Mouse (Mus musculus): ENCODE measurements around the gene CK137956. TPM values are rescaled to one million over a fixed set of nuclear protein-coding genes. Genes with fewer than 3 reads are reported as not detected.

CK137956 gene
- polyA plus RNA-seq (2016; fragmentation: Nextera tagmentation; extraction: Ambion mirVana), result not detected in 2 replicates

DNA sequence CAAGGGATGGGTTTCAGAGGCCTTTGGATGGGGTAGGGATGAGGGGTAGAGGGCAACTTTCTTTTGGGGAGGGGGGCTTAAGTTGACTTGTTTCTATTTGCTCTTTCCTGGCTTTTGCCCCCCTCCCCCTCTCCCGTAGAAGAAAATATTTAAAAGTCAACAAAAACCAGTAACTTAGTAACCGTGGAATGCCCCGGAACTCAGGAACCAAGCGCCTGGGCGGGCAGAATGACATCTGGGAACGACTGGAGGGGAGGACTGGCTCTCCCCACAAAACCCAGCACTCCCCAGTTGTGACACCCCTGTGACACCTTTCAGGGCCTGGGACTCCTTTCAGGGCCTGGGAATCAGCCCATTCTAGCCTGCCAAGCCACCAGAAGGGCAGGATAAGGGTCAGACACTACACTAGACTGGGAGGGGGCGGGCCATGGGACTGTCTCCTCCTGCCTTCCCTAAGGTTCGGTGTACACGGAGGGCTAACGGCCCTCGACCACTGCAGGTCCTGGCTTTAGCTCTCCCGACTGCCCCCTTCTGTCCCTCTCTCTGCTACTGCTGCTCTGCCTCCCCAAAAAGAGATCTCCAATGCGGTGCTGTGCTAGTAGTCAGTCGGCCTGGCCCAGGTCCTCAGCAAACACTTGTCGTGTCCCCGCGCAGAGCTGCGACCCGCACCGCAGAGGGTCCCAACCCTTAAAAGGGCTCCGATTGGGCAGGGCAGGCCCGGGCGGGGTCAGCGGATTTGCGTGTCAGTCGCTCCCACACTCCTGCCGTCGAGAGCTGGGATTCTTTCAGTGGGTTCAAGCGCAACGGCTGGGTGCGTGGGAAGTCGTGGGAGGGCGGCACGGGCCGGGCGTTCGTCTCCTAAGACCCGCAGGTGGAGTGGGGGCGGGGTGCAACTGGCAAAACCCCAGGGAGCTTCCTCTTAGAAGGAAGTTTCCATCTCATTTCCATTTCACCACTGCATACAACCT lies at the start of gene CK137956:
Gene CK137956, minus strand, starts transcription at position 51 of the 968 bp plus-strand sequence.
- peaks cover 63% of the 10 kb centered on the region for H3K27me3 ChIP-seq (ENCODE audit: low read depth, poor library complexity, severe bottlenecking)
- no peaks in the 10 kb centered on the region for H3K36me3 ChIP-seq
- H3K4me1 ChIP-seq, result peaks cover 4% of the 10 kb centered on the region; the same call in 1 of the 2 replicates
- WGBS, result 4% methylated on average over 39 of the region's 39 CpGs
- H3K4me3 ChIP-seq, result no peak within 1 kb of the TSS
- no peak for DNase-seq (ENCODE audit: low spot score)
- no peaks in the 10 kb centered on the region for H3K9me3 ChIP-seq (replicated peaks)
- H3K27ac ChIP-seq, result no peak within 1 kb of the TSS

GRCm38 (mm10) chr4:128019465-128019864 lies 48.7 kb upstream of the CK137956 start:
- H3K4me1 ChIP-seq, result peaks cover 6% of the 10 kb centered on the region
- no peaks in the 10 kb centered on the region for H3K27me3 ChIP-seq (ENCODE audit: low read depth, poor library complexity, severe bottlenecking)
- no peak for DNase-seq (ENCODE audit: low spot score)
- H3K9me3 ChIP-seq (replicated peaks), result no peaks in the 10 kb centered on the region
- H3K27ac ChIP-seq, result no peak overlapping the region
- no peaks in the 10 kb centered on the region for H3K36me3 ChIP-seq
- 74% methylated on average over 2 of the region's 2 CpGs for WGBS
- H3K4me3 ChIP-seq, result no peak overlapping the region

DNA sequence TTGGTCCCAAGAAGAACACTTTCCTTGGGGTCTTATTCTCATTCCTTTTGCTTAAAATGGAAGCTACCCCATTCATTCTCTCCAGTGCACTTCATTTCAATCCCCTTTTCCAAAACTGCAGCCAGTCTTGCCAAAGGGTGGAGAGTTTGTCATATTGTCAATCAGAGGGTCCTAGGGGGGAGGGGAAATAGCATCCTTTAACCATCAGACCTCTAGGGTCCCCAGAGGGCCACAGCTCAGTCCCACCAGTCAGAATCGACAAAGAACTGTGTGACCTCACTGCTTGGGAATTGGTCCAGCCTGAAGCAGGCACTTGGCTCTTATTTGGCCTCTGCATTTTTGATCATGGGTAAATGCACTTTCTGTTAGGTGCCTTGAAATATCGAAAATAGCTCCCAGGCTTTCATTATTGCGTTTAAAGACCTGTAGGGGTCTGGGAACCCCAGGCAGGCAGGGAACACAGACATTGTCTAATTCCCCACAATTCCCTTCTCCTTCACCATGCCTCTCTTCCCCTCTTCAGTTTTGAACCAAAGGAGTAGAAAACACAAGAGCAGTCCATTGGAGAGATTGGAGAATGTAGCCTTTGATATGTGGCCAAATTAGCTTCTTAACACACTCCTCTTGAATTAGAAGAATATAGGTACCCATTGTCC lies 34.2 kb upstream of the CK137956 start:
- WGBS, result 80% methylated on average over 3 of the region's 3 CpGs
- Histone ChIP-seq H3K27ac (no peak overlapping the region), H3K4me1 (no peaks in the 10 kb centered on the region), H3K36me3 (no peaks in the 10 kb centered on the region), H3K27me3 (ENCODE audit: low read depth, poor library complexity, severe bottlenecking) (no peaks in the 10 kb centered on the region), H3K4me3 (no peak overlapping the region), H3K9me3 (replicated peaks) (no peaks in the 10 kb centered on the region)
- DNase-seq (ENCODE audit: low spot score), result no peak

GRCm38 (mm10) chr4:128002638-128003101 lies 31.9 kb upstream of the CK137956 start:
- Histone ChIP-seq H3K9me3 (replicated peaks) (no peaks in the 10 kb centered on the region), H3K4me1 (no peaks in the 10 kb centered on the region), H3K27me3 (ENCODE audit: low read depth, poor library complexity, severe bottlenecking) (no peaks in the 10 kb centered on the region), H3K27ac (no peak overlapping the region), H3K36me3 (no peaks in the 10 kb centered on the region), H3K4me3 (no peak overlapping the region)
- 84% methylated on average over 4 of the region's 4 CpGs for WGBS
- DNase-seq (ENCODE audit: low spot score), result no peak

GRCm38 (mm10) chr4:127999281-127999680 lies 28.5 kb upstream of the CK137956 start:
- Histone ChIP-seq H3K4me1 (no peaks in the 10 kb centered on the region), H3K27me3 (ENCODE audit: low read depth, poor library complexity, severe bottlenecking) (no peaks in the 10 kb centered on the region), H3K36me3 (no peaks in the 10 kb centered on the region), H3K9me3 (replicated peaks) (no peaks in the 10 kb centered on the region), H3K4me3 (no peak overlapping the region), H3K27ac (no peak overlapping the region)
- 91% methylated on average over 3 of the region's 3 CpGs for WGBS
- no peak for DNase-seq (ENCODE audit: low spot score)

- Histone ChIP-seq H3K4me1 (peaks cover 12% of the 10 kb centered on the region), H3K4me3 (no peak overlapping the region), H3K9me3 (replicated peaks) (no peaks in the 10 kb centered on the region), H3K27ac (no peak overlapping the region), H3K27me3 (ENCODE audit: low read depth, poor library complexity, severe bottlenecking) (peaks cover 82% of the 10 kb centered on the region), H3K36me3 (no peaks in the 10 kb centered on the region)
- DNase-seq (ENCODE audit: low spot score), result peak; percentile 39
- 7% methylated on average over 18 of the region's 18 CpGs for WGBS
These were observed 18.7 kb upstream of the CK137956 start for GRCm38 (mm10) chr4:127989347-127989995.

DNA sequence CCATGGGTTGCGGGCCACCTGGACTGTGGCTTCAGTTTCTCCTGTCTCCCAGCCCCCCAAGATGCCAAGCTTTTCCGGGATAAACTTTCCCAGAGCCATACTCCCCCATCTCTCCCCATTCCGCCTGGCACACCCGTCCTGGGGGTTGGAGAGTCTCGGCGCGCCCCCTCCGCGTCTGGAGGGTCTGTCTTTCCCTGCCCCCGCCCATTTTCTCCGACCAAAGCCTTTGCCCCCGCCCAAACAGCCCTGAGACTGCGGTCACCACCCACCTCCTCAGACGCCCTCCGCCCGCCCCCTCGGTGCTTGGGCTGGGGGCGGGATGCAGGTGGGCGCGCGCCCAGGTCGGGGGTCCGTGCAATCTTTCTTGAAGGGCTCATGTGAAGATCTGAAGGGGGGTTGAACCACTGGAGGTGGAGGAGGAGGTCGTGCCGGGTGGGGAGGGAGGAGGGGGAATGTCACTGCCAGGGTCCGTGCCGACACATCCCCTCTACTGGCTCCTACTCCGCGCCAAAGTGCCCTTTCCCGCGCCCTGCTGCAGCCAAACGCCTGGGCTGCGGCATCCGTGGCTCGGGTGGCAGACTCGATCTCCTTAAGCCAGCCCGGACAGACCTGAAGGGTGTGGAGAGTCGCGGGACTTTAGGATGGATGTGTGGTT lies 17.9 kb upstream of the CK137956 start:
- Histone ChIP-seq H3K27ac (no peak overlapping the region), H3K4me3 (peak overlapping the region; percentile 54), H3K36me3 (no peaks in the 10 kb centered on the region), H3K27me3 (ENCODE audit: low read depth, poor library complexity, severe bottlenecking) (peaks cover 90% of the 10 kb centered on the region), H3K4me1 (peaks cover 12% of the 10 kb centered on the region), H3K9me3 (replicated peaks) (no peaks in the 10 kb centered on the region)
- 2% methylated on average over 39 of the region's 39 CpGs for WGBS
- DNase-seq (ENCODE audit: low spot score), result peak; percentile 33

GRCm38 (mm10) chr4:127987784-127988455 lies 17.2 kb upstream of the CK137956 start, which contains the start of gene Csmd2:
Gene Csmd2 (plus strand): TSS chr4:127987857.
- peaks cover 12% of the 10 kb centered on the region for H3K4me1 ChIP-seq
- no peaks in the 10 kb centered on the region for H3K36me3 ChIP-seq
- H3K9me3 ChIP-seq (replicated peaks), result no peaks in the 10 kb centered on the region
- H3K27me3 ChIP-seq (ENCODE audit: low read depth, poor library complexity, severe bottlenecking), result peaks cover 93% of the 10 kb centered on the region
- DNase-seq (ENCODE audit: low spot score), result peak; percentile 61
- H3K4me3 ChIP-seq, result peak within 1 kb of the TSS; percentile 54
- WGBS, result under 1% methylated on average over 56 of the region's 65 CpGs
- no peak within 1 kb of the TSS for H3K27ac ChIP-seq

DNA sequence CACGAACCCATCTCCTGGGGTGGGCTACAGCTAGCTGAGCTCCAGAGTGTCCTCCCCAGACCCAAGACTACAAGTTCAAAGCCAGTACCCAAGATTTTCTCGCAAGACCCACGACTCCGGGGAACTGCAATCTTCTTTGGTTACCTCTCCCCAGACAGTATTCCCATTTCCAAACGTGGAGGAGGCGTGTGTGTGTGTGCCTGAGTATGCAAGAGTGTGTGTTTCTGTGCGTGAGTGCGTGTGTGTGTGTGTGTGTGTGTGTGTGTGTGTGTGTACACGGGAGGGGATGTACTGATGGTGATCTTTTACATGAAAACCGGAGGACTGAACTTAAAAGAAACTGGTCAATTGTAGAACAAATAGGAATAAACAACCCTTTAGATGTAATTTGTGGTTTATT lies 16.5 kb upstream of the CK137956 start:
- peak; percentile 32 for DNase-seq (ENCODE audit: low spot score)
- H3K27me3 ChIP-seq (ENCODE audit: low read depth, poor library complexity, severe bottlenecking), result peaks cover 93% of the 10 kb centered on the region

GRCm38 (mm10) chr4:127986491-127987075 lies 15.8 kb upstream of the CK137956 start:
- no peak overlapping the region for H3K4me3 ChIP-seq
- peaks cover 92% of the 10 kb centered on the region for H3K27me3 ChIP-seq (ENCODE audit: low read depth, poor library complexity, severe bottlenecking)
- peaks cover 12% of the 10 kb centered on the region for H3K4me1 ChIP-seq
- no peaks in the 10 kb centered on the region for H3K36me3 ChIP-seq
- H3K27ac ChIP-seq, result no peak overlapping the region
- DNase-seq (ENCODE audit: low spot score), result peak; percentile 33
- 5% methylated on average over 25 of the region's 25 CpGs for WGBS
- H3K9me3 ChIP-seq (replicated peaks), result no peaks in the 10 kb centered on the region

More for the DNA sequence above, 16.5 kb upstream of the CK137956 start:
- no peak overlapping the region for H3K27ac ChIP-seq
- H3K4me1 ChIP-seq, result peaks cover 12% of the 10 kb centered on the region
- H3K9me3 ChIP-seq (replicated peaks), result no peaks in the 10 kb centered on the region
- 8% methylated on average over 10 of the region's 10 CpGs for WGBS
- no peaks in the 10 kb centered on the region for H3K36me3 ChIP-seq
- H3K4me3 ChIP-seq, result no peak overlapping the region

DNA sequence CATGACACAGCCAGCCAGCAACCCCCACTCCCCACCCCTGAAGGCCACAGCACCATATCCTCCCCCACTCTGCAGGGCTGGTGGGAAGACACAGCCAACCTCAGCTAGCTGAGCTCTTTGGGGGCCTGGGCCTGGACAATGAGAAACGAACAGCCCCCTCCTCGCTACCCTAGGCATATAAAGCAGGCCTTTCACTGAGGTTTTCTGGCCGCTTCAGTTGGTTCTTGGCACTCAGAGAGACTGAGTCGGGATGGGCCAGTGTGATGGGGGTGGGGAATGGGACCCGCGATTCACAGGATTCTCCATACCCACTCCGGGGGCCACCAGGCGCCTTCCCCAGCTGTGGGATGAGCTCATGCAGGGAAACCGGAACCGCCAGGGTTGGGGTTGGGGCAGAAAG lies 15.1 kb upstream of the CK137956 start:
- peaks cover 12% of the 10 kb centered on the region for H3K4me1 ChIP-seq
- DNase-seq (ENCODE audit: low spot score), result no peak
- 22% methylated on average over 10 of the region's 10 CpGs for WGBS
- no peak overlapping the region for H3K4me3 ChIP-seq
- peaks cover 88% of the 10 kb centered on the region for H3K27me3 ChIP-seq (ENCODE audit: low read depth, poor library complexity, severe bottlenecking)
- H3K27ac ChIP-seq, result no peak overlapping the region
- H3K36me3 ChIP-seq, result no peaks in the 10 kb centered on the region
- H3K9me3 ChIP-seq (replicated peaks), result no peaks in the 10 kb centered on the region
